Mouse (Mus musculus): ENCODE measurements around the gene Alpk3.

Gene Alpk3

GRCm38 (mm10) chr7:81074546-81074945 is 17.1 kb downstream of the Alpk3 start:
- no peak for DNase-seq (ENCODE audit: low spot score in 2 of 2)

GRCm38 (mm10) chr7:81075299-81075698 is 17.9 kb downstream of the Alpk3 start:
- DNase-seq (ENCODE audit: low spot score in 2 of 2), result no peak

- no peak for DNase-seq (ENCODE audit: low spot score in 2 of 2)
Observed at GRCm38 (mm10) chr7:81075732-81076131, 18.3 kb downstream of the Alpk3 start.

GRCm38 (mm10) chr7:81077009-81077408 is 19.6 kb downstream of the Alpk3 start:
- no peak for DNase-seq (ENCODE audit: low spot score in 2 of 2)

- no peak for DNase-seq (ENCODE audit: low spot score in 2 of 2)
Observed at GRCm38 (mm10) chr7:81078740-81079139, 21.3 kb downstream of the Alpk3 start.

GRCm38 (mm10) chr7:81093420-81093965 is 36.1 kb downstream of the Alpk3 start:
- DNase-seq (ENCODE audit: low spot score in 2 of 2), result no peak

- no peak for DNase-seq (ENCODE audit: low spot score in 2 of 2)
Observed at GRCm38 (mm10) chr7:81094104-81094757, 36.8 kb downstream of the Alpk3 start.

GRCm38 (mm10) chr7:81100341-81100740 is 42.9 kb downstream of the Alpk3 start:
- no peak for DNase-seq (ENCODE audit: low spot score in 2 of 2)

GRCm38 (mm10) chr7:81102854-81103253 is 45.5 kb downstream of the Alpk3 start:
- no peak for DNase-seq (ENCODE audit: low spot score in 2 of 2)

- DNase-seq (ENCODE audit: low spot score in 2 of 2), result no peak
Observed at GRCm38 (mm10) chr7:81105525-81105924, 48.1 kb downstream of the Alpk3 start.

- DNase-seq (ENCODE audit: low spot score in 2 of 2), result no peak
Observed at GRCm38 (mm10) chr7:81108226-81108625, 50.8 kb downstream of the Alpk3 start.

- DNase-seq (ENCODE audit: low spot score in 2 of 2), result peak; percentile 13 to 80
Observed at GRCm38 (mm10) chr7:81109717-81110651, 52.6 kb downstream of the Alpk3 start.

GRCm38 (mm10) chr7:81110791-81111190 is 53.4 kb downstream of the Alpk3 start:
- DNase-seq (ENCODE audit: low spot score in 2 of 2), result no peak

- DNase-seq (ENCODE audit: low spot score in 2 of 2), result peak in 1 of 2 experiments; percentile 36
Observed at GRCm38 (mm10) chr7:81111729-81112128, 54.3 kb downstream of the Alpk3 start.

GRCm38 (mm10) chr7:81112686-81113360 is 55.4 kb downstream of the Alpk3 start:
- no peak for DNase-seq (ENCODE audit: low spot score in 2 of 2)

- DNase-seq (ENCODE audit: low spot score in 2 of 2), result no peak
Observed at GRCm38 (mm10) chr7:81114555-81114954, 57.2 kb downstream of the Alpk3 start, which contains the start of gene Slc28a1. Slc28a1 (plus strand) TSS chr7:81114799.

- DNase-seq (ENCODE audit: low spot score in 2 of 2), result no peak
Observed at GRCm38 (mm10) chr7:81121099-81121498, 63.7 kb downstream of the Alpk3 start.

GRCm38 (mm10) chr7:81122808-81123207 is 65.4 kb downstream of the Alpk3 start:
- no peak for DNase-seq (ENCODE audit: low spot score in 2 of 2)

GRCm38 (mm10) chr7:81123553-81123952 is 66.2 kb downstream of the Alpk3 start:
- no peak for DNase-seq (ENCODE audit: low spot score in 2 of 2)

GRCm38 (mm10) chr7:81124773-81125172 is 67.4 kb downstream of the Alpk3 start:
- DNase-seq (ENCODE audit: low spot score in 2 of 2), result peak; percentile 20 to 61

- no peak for DNase-seq (ENCODE audit: low spot score in 2 of 2)
Observed at GRCm38 (mm10) chr7:81125215-81126175, 68.1 kb downstream of the Alpk3 start.

Data from urinary bladder, postnatal 36 days (tissue).